Mouse (Mus musculus): ENCODE results near the gene Ttc39b.

DNA sequence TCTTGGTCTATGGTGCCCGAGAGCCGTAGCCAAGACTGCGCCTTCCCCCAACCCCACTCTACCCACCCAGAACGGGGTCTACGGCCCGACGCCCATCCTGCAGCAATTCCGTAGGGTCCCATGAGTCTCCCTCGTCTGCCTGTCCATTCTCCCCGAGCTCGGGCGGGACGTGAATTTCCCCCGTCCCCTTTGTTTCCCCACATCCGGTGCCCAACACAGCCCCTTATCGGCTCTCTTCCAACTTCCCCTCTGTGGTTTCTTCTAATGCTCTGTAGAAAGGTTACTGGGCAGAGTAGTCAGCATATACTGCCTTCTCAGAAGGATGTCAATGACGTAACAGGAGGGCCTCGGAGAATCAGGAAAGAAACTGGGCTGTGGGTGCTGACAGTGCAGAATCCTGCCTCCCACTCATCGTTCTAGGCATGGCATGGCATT is 50.4 kb downstream of the Ttc39b start:
- TF ChIP-seq CTCF (IDR thresholded peaks at IDR 0.05; ENCODE audit: low read depth, low read length) (no peak), POLR2A (IDR thresholded peaks at IDR 0.05; ENCODE audit: borderline replicate concordance, low read depth, low read length) (no peak)
